Mouse (Mus musculus) E14TG2a.4 (cell line): Measurements from ENCODE around the gene Neurl3.

Experiments used
- CTCF ChIP-seq: conservative IDR thresholded peaks from 2 replicates; pipeline ENCODE4 v1.5.1; 2014; ENCODE audit warnings: low read length
- NANOG ChIP-seq: IDR thresholded peaks from 2 replicates; pipeline ENCODE4 v1.6.1; 2014; ENCODE audit warnings: borderline replicate concordance, low read length, mixed read lengths
- POU5F1 ChIP-seq: IDR thresholded peaks from 2 replicates; pipeline ENCODE4 v1.6.1; 2014; ENCODE audit warnings: low read length, borderline replicate concordance

DNA sequence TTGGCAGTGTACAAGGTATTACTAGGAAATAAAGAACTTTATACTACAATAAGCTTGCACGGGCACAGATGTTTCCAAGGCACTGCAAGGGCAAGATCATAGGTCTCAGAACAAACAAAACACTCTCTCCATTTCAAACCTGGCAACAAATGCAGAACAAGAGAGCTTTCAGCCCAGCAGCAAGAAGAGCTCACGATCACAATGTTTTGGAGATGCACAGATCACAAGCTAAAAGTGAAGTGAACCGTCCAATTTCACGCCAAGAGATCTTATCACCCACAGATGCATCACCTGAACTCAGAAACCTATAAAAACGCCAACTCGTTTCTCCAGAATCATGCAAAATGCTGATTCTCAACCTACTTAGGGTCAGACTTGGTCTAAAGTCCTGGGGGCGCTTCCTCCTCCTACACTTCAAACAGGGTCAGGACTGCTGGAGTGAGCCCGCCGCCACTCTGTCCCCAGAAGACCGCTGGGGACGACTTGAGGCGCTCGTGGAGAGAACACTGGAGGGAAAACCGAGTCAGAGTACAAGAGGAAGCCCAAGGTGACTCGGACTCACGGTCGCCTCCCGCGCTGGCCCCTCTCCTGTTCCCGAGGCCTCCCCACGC is 30.9 kb downstream of the Neurl3 start:
- TF ChIP-seq CTCF (no peak), NANOG (no peak), POU5F1 (no peak)
